Mouse (Mus musculus): ENCODE results near the gene Tesc. TPM values are rescaled to one million over a fixed set of nuclear protein-coding genes. Genes with fewer than 3 reads are reported as not detected.

The Tesc gene
- polyA plus RNA-seq, 1 experiment = not detected

DNA sequence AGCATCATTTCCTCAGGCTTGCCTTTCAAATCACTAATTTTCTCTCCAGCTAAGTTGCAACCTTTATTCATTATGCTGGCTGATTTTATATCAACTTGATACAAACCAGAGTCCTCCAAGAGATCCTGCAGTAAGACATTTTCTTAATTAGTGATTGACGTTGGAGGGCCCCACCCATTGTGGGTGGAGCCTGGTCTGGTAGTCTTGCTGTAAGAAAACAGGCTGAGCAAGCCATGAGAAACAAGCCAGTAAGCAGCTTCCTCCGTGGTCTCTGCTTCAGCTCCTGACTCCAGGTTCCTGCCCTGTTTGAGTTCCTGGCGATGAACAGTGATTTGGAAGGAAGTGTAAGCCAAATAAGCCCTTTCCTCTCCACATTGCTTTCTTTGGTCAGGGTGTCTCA lies 8.2 kb downstream of the Tesc start:
- TF ChIP-seq CTCF (IDR thresholded peaks at IDR 0.05; ENCODE audit: low read depth, low read length) = no peak
- Histone ChIP-seq H3K27ac (ENCODE audit: insufficient read depth, low read depth, low read length) (no peak overlapping the region), H3K4me1 (ENCODE audit: control insufficient read depth, insufficient read depth, low read length) (peaks cover 6% of the 10 kb centered on the region; the same call in 1 of the 2 replicates), H3K4me3 (ENCODE audit: insufficient read depth, low read length) (no peak overlapping the region)

DNA sequence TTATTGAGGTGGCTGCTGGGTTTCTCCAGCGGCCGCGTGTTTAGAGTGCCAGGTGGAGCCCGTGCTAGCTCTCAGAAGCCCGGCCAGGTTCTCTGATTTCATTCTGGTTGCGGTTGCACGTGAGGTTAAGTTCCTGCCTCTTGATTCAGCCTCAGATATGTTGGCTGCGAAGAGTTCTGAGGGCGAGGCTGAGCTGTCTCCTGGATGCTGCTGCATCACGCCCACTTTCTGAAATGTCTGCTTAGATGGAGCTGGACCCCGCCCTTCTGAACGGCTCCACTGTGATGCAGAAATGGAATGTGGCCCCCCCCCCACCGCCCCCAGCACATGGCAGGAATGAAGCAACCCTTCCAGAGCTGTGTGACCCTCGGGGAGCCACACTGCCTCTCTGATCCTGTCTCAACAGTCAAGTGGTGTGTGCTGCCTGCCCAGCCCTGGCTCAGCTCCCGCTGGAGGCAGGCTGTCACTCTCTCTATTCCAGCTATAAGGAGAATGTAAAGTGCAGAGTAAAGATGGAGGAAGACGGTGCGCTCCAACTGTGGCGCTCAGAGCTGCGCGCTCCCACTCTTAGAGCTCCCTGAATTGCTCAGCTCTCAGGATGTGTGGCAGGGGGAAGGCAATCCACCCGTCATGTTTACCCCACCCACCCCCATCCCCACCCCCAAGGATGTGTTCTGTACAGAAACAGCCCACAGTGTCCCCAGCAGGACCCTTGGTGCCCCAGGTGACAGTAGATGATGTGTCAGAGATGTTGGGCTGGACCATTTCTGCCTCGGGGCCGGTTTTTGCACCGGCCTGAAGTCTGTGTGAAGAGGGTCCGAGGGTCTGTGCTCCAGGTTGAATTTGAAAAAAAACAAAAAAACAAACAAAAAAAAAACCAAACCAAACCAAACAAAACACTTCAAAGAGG lies 9.6 kb downstream of the Tesc start:
- peaks cover 6% of the 10 kb centered on the region; the same call in 1 of the 2 replicates for H3K4me1 ChIP-seq (ENCODE audit: control insufficient read depth, insufficient read depth, low read length)
- TF ChIP-seq POLR2A (IDR thresholded peaks at IDR 0.05; ENCODE audit: borderline replicate concordance, low read depth, low read length) (no peak), CTCF (IDR thresholded peaks at IDR 0.05; ENCODE audit: low read depth, low read length) (no peak)
- no peak overlapping the region for H3K27ac ChIP-seq (ENCODE audit: insufficient read depth, low read depth, low read length)
- H3K4me3 ChIP-seq (ENCODE audit: insufficient read depth, low read length) = no peak overlapping the region

DNA sequence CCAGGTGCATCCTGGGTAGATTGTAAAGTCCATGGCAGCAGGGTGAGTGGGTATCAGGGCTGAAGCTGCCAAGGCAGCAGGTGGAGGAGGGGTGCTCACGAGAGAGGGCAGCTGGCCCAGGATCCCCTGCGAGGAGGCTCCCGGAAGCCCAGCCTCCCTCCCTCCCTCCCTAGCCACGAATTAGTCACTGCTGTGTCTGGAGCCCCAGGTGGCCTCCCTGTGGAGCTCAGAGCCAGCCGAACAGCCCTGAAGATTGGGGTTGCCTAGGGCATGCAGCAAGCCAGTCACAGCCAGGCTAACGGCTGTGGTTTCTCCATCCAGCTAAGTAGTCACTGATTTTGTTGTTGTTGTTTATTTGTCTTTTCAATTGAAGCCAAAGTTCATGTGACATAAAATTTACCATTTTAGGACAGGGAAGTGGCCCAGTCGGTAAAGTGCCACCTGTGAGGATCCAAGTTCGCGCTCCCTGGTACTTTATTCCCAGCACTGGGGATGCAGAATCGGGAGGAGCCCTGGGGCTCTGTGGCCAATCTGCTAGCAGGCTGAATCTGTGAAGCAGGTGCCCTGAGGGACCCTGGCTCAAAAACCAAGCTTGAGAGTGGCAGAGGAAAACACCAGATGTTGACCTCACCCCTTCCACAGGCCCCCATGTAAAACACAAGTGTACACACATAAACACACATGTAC lies 10.4 kb downstream of the Tesc start:
- Histone ChIP-seq H3K27ac (ENCODE audit: insufficient read depth, low read depth, low read length) (no peak overlapping the region), H3K4me1 (ENCODE audit: control insufficient read depth, insufficient read depth, low read length) (peaks cover 9% of the 10 kb centered on the region; the same call in 1 of the 2 replicates), H3K4me3 (ENCODE audit: insufficient read depth, low read length) (no peak overlapping the region)
- TF ChIP-seq POLR2A (IDR thresholded peaks at IDR 0.05; ENCODE audit: borderline replicate concordance, low read depth, low read length) (no peak), CTCF (IDR thresholded peaks at IDR 0.05; ENCODE audit: low read depth, low read length) (no peak)

DNA sequence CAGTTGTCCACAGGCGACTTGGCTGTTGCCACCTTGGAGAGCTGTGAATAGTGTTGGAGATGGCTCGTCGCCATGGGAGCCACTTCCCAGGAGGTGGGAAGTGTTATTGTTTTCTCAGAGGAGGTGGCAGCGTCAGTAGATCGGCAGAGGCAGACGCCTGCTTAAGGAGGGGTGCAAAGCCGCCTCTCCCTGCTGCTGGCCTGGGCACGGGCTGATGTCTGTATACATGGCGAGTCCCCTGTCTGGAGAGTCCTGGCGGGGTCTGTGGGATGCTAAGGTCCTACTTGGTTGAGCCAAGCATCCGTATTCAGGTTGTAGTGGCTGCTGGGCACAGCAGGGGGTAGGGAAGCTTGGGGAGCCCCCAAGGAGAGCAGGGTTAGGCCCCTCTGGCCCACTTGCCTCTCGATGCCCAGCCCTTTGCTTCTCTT lies 11.7 kb downstream of the Tesc start:
- TF ChIP-seq CTCF (IDR thresholded peaks at IDR 0.05; ENCODE audit: low read depth, low read length) (no peak), POLR2A (IDR thresholded peaks at IDR 0.05; ENCODE audit: borderline replicate concordance, low read depth, low read length) (no peak)
- H3K4me3 ChIP-seq (ENCODE audit: insufficient read depth, low read length) = no peak overlapping the region
- H3K27ac ChIP-seq (ENCODE audit: insufficient read depth, low read depth, low read length) = no peak overlapping the region
- H3K4me1 ChIP-seq (ENCODE audit: control insufficient read depth, insufficient read depth, low read length) = peaks cover 9% of the 10 kb centered on the region; the same call in 1 of the 2 replicates

DNA sequence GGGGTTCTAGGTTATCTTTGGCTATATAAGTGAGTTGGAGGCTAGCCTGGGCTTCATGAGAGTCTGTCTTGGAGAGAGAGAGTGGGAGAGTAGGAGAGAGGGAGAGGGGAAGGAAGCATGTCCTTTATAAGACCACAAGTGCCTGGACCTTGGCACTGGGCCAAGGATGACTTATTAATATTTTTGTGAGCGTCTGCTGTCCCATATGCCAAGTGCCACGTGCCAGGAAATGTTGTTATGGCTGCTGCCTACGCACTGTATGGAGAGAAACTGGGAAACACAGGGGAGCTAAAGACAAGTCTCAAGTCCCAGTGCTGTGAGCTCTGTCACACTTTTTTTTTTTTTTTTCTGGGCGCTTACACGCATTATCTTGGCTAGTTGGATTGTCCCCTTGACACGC lies 15.1 kb downstream of the Tesc start:
- Histone ChIP-seq H3K27ac (ENCODE audit: insufficient read depth, low read depth, low read length) (no peak overlapping the region), H3K4me1 (ENCODE audit: control insufficient read depth, insufficient read depth, low read length) (peaks cover 10% of the 10 kb centered on the region)
- TF ChIP-seq CTCF (IDR thresholded peaks at IDR 0.05; ENCODE audit: low read depth, low read length) = no peak
- TF ChIP-seq POLR2A (IDR thresholded peaks at IDR 0.05; ENCODE audit: borderline replicate concordance, low read depth, low read length) = no peak

DNA sequence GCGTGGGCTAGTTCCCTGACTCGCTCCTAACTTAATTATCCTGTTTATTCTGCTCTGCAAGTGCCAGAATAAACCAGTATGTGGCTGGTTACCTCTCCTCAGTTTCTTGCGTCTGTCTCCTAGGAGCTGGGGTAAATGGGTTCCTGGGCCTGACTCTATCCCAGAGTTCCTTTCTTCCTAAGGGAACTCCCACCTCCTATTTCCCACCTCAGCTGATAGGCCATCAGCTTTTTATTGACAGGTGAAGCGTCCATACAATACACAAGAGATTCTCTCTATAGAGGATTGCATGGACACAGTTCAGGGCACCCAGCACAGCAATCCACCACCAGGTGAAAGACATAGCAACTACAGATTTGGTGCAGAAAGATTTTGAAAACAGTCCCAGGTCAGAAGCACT lies 16.2 kb downstream of the Tesc start:
- no peak for TF ChIP-seq POLR2A (IDR thresholded peaks at IDR 0.05; ENCODE audit: borderline replicate concordance, low read depth, low read length)
- Histone ChIP-seq H3K4me1 (ENCODE audit: control insufficient read depth, insufficient read depth, low read length) (peaks cover 10% of the 10 kb centered on the region), H3K4me3 (ENCODE audit: insufficient read depth, low read length) (no peak overlapping the region), H3K27ac (ENCODE audit: insufficient read depth, low read depth, low read length) (no peak overlapping the region)

More for the DNA sequence above, 15.1 kb downstream of the Tesc start:
- H3K4me3 ChIP-seq (ENCODE audit: insufficient read depth, low read length) = no peak overlapping the region

DNA sequence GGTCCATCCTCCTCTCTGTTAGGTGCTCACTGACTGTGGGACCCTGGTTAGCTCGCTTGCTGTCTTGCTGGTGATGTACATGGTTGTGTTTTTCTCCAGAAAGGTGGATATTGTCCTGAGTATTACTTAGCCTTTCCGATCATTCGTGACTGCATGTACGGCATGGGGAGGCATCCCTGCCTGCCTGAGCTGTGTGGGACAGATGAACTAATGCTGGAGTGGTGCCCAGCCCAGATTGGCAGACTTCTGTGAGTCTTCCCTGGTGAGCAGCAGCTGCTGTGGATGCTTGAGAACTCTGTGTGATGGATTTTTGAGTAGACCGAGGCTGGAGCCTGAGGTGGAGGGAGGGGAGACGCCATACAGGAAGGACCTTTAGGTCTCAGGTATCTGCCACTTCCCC lies 17.4 kb downstream of the Tesc start:
- peaks cover 16% of the 10 kb centered on the region for H3K4me1 ChIP-seq (ENCODE audit: control insufficient read depth, insufficient read depth, low read length)
- no peak overlapping the region for H3K4me3 ChIP-seq (ENCODE audit: insufficient read depth, low read length)
- no peak for TF ChIP-seq CTCF (IDR thresholded peaks at IDR 0.05; ENCODE audit: low read depth, low read length)
- TF ChIP-seq POLR2A (IDR thresholded peaks at IDR 0.05; ENCODE audit: borderline replicate concordance, low read depth, low read length) = no peak
- no peak overlapping the region for H3K27ac ChIP-seq (ENCODE audit: insufficient read depth, low read depth, low read length)

DNA sequence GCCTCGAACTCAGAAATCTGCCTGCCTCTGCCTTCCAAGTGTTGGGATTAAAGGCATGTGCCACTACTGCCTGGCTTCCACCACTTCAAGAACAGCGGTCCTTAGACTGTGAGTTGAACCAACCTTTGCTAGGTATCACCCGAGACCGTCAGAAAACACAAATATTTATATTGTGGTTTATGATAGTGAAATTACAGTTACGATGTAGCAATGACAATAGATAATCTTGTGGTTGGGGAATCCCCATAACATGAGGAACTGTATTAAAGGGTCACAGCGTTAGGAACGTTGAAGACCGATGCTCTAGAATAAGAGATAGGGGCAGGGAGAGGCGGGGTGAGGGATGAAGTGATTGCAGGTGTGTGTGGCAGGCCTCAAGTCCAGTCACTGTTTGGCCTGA lies 17.8 kb downstream of the Tesc start:
- Histone ChIP-seq H3K4me1 (ENCODE audit: control insufficient read depth, insufficient read depth, low read length) (peaks cover 16% of the 10 kb centered on the region), H3K27ac (ENCODE audit: insufficient read depth, low read depth, low read length) (no peak overlapping the region), H3K4me3 (ENCODE audit: insufficient read depth, low read length) (no peak overlapping the region)
- TF ChIP-seq POLR2A (IDR thresholded peaks at IDR 0.05; ENCODE audit: borderline replicate concordance, low read depth, low read length) (no peak), CTCF (IDR thresholded peaks at IDR 0.05; ENCODE audit: low read depth, low read length) (no peak)

DNA sequence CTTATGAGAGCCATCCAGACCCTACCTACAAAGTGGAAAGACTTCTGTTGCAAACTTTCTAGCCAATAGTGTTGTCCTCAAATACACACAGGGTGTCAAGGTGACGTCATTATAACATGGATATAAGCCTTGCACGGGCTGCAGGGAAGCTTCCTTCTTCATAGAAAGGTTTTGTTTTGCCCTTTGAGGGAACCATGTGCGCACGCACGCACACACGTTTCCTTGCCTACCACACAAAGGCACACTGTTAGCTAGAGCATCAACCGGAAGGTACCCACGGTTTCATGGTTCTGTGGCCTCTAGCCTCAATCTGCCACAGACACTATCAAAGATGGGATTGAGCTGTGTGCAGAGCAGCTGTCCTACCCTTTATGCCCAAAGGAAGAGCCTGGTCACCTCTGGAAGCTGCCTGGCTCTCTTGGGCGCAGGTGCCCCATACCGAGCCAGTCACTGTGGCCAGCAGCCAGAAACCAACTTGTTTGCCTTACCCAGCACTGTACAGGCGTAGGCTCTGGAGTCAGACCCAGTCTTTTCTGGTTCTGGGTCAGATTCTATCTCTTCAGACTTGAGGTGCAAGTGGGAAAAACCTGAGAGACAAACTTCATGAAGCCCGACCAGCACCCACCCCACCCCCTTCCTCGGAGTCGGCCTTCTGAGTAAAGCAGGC lies 19.7 kb downstream of the Tesc start:
- TF ChIP-seq POLR2A (IDR thresholded peaks at IDR 0.05; ENCODE audit: borderline replicate concordance, low read depth, low read length) (no peak), CTCF (IDR thresholded peaks at IDR 0.05; ENCODE audit: low read depth, low read length) (no peak)

More for the DNA sequence above, 19.7 kb downstream of the Tesc start:
- H3K4me1 ChIP-seq (ENCODE audit: control insufficient read depth, insufficient read depth, low read length) = peaks cover 16% of the 10 kb centered on the region
- H3K27ac ChIP-seq (ENCODE audit: insufficient read depth, low read depth, low read length) = no peak overlapping the region
- no peak overlapping the region for H3K4me3 ChIP-seq (ENCODE audit: insufficient read depth, low read length)
